Mouse (Mus musculus) ovary, adult 2 months (tissue): ENCODE results near the gene 2200002D01Rik. TPM values are rescaled to one million over a fixed set of nuclear protein-coding genes. Genes with fewer than 3 reads are reported as not detected.

Source experiments
- polyA plus RNA-seq: library from polyadenylated mRNA; depleted of rRNA; stranded (reverse); fragments of >200 nt; gene quantifications from 2 replicates; pipeline ENCODE4 v1.2.3, GENCODE M21; 2012; rRNA removed

The 2200002D01Rik gene
- polyA plus RNA-seq = 6.2 and 6.4 TPM in 2 replicates

GRCm38 (mm10) chr7:29248261-29248841 lies at the start of gene 2200002D01Rik:
2200002D01Rik (minus strand) TSS chr7:29248466.

DNA sequence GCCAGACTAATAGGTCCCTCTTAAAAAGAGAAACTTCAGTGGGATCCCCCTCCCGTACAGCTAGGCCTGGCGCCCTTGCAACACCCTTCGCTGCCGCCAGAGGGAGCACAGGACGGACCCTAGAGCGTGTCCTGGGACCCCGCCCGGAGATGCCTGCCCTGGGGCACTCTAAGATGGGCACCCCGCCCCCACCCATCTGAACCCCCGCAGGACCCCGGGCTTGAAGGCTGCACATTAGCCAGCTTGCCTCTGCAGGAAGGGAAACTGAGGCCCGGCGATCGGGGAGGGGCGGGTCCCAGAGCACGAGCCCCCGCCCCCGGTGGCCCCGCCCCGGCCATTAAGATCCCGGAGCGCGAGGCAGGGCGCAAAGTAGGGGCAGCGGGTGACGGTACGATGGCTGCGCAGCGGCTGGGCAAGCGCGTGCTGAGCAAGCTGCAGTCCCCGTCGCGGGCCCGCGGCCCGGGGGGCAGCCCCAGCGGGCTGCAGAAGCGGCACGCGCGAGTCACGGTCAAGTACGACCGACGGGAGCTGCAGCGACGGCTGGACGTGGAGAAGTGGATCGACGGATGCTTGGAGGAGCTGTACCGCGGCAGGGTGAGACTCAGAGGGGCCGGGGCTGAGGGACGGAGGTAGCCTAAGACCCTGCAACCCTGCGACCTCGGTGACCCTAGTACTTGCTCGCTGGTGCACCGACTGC lies 40.8 kb upstream of the 2200002D01Rik start, which contains the start of gene Ppp1r14a:
Gene Ppp1r14a, plus strand, starts transcription at position 367 of the 697 bp plus-strand sequence.

GRCm38 (mm10) chr7:29281201-29282073 lies 33.2 kb upstream of the 2200002D01Rik start, which contains the start of gene Spint2:
Spint2 (minus strand) TSS chr7:29281912.

DNA sequence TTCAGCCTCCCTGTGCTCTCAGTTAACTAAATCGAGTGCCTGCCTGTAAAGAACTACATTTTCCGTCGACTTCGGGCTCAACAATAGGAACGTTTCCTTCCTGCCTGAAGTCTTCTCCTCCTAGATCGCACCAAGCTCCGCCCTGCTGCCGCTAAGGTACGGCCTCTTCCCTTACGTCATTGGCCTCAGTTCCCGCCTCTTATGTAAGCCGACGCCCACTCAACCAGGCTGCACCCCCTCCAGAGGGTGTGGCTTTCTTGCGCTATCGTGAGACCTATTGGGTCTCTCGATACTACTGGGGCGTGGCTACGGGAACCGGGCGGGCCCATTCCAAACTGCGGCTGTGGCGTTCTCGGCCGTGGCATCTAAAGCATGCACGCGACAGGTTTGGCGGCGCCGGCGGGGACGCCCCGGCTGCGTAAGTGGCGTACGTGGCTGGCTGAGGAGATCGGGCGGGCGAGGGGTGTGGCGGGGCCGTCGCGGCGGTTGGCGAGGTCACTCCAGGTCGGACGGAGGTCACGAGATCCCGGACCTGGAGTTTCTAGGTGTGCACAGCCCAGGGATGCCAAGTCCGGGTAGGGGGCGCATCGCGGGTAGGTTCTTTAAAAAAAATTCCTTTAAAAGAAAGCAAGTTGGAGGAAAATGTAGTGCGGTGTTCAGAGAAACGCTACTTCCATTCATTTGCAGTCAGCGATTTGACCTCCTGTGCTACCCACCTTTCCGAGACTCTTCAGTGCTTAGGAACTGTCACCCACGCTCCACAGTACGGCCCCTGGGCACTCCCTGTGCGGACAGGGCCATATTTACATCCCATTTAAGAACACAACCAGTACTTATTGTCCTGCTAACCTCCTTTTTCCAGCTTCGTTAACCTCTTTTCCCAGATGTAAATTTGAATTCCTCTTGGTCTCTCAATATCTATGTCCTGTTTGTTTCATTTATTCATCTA lies 10.0 kb downstream of the 2200002D01Rik start, which contains the start of gene Yif1b:
Gene Yif1b, plus strand, starts transcription at position 311 of the 949 bp plus-strand sequence.

DNA sequence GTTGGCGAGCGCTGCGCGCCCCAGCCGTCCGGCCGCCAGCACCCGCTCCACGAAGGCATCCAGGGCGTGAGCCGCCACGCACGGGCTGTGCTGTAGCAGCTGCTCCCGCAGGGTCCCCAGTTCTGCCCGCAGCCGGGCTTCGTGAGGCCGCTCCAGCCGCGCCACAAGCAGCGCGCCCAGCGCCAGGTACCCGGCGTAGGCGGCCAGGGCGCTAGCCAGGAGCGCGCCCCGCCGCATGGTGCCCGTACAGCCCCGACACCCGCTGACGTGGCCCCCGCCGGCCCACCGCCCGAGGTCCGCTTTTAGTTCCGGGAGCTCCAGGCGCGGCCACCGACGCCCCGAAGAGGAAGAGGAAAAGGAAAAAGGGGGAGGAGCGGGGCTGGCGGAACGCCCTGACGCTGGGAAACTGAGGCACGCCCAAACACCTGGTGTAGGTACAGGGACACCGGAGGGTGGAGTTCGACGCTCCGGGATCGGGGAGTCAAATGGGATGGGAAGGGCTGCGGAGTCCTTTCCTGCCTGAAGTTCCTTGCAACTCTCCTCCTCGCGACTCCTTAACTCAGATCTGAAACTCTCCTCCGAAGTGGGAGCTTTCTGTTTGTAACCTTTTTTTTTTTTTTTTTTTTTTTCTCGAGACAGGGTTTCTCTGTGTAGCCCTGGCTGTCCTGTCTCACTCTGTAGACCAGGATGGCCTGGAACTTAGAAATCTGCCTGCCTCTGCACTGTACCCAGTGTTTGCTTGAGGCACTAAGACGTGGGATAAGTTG lies 15.8 kb downstream of the 2200002D01Rik start, which contains the start of gene Kcnk6:
Gene Kcnk6, minus strand, starts transcription at position 269 of the 767 bp plus-strand sequence.

GRCm38 (mm10) chr7:29213675-29214082 lies 34.6 kb downstream of the 2200002D01Rik start, which contains the start of gene Catsperg1:
Catsperg1 (minus strand) TSS chr7:29214035.

Other genes with a start within 250 kb of the 2200002D01Rik start
- gene Ryr1, start 123.3 kb downstream of the 2200002D01Rik start, polyA plus RNA-seq = 1.9 and 2.0 TPM in 2 replicates
- 18.4 and 21.5 TPM in 2 replicates for gene Rasgrp4, start 113.6 kb downstream of the 2200002D01Rik start, polyA plus RNA-seq
- 43.0 and 44.4 TPM in 2 replicates for gene Fam98c, start 92.2 kb downstream of the 2200002D01Rik start, polyA plus RNA-seq
- 2.7 and 3.8 TPM in 2 replicates for gene Ggn, start 78.3 kb downstream of the 2200002D01Rik start, polyA plus RNA-seq
- 12.1 and 12.7 TPM in 2 replicates for gene Spred3, start 78.1 kb downstream of the 2200002D01Rik start, polyA plus RNA-seq
- 139 and 159 TPM in 2 replicates for gene Psmd8, start 67.8 kb downstream of the 2200002D01Rik start, polyA plus RNA-seq
- 2.4 and 3.1 TPM in 2 replicates for gene Catsperg1, start 34.4 kb downstream of the 2200002D01Rik start, polyA plus RNA-seq
- gene Kcnk6, start 16.0 kb downstream of the 2200002D01Rik start, polyA plus RNA-seq = 17.3 and 20.1 TPM in 2 replicates
- 227 and 239 TPM in 2 replicates for gene Yif1b, start 10.1 kb downstream of the 2200002D01Rik start, polyA plus RNA-seq
- 302 and 356 TPM in 2 replicates for gene Spint2, start 33.4 kb upstream of the 2200002D01Rik start, polyA plus RNA-seq
- gene Ppp1r14a, start 40.8 kb upstream of the 2200002D01Rik start, polyA plus RNA-seq = 163 and 175 TPM in 2 replicates
- gene Dpf1, start 55.5 kb upstream of the 2200002D01Rik start, polyA plus RNA-seq = 7.4 and 12.3 TPM in 2 replicates